Mouse (Mus musculus): Measurements from ENCODE around the gene Sgms1.
A peak's percentile ranks its signal among the peaks of the same experiment; 100 is the strongest.

Gene Sgms1

DNA sequence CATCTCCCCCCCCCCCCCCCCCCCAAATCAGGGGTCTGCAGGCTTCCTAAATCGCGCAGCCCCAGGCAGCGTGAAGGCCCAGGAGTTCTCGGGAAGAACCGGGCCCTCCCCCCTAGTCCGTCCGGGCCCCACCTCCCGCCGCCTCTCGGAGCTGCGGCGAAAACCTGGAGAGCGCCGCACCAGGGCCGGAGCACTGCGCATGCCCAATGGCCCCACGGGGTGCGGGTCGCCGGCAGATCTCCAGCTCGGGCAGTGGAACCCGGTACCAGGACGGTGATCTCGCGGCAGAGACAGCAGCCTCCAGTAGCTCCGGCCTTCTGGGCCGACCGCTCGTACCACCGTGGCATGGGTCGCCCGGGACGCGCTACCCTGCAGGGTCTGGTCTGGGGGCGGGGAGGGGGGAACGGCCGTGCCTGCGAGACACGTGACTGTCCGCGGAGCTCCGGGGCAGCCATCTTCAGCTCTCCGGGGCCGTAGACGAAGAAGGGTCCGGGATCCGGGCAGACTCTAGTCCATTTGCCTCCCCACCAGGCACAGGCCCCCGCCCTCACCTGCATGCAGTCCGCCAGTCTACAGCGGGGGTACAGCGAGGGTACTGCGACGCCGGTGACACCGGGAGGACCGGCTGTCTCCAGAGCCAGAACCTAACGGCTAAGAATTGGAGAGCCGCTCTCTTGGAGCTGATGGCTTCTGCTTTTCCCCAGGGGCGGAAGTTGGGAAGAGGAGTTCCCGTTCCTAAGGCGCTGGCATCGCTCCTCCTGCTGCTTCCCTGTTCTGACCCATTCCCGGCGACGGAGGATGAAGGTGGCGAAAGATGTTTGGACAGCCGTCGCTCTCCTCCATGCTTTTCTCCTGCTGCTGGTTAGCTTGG lies at the start of gene Sgms1:
TSS of gene Sgms1 (minus strand) at position 714 of the 871 bp plus-strand sequence.
- DNase-seq, result peak; percentile 92

DNA sequence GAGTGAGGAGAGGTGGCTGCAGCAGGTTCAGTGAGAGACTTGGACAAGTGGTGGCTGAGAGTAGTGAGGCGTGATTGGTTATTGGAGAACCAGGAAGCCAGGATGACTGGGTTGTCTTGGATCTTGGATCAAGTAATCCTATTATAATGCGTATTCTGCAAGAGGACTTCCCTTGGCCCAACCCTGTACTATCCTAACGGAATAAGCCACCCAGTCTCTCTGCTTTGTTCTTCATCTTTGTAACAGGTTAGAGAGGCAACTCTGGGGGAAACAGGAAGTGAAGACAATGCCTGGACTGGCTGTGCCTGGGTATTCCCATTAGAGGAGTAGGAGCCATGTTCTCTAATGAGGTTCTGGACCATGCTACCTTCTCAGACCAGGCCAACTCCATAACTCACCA lies 36.3 kb upstream of the Sgms1 start:
- DNase-seq, result no peak

DNA sequence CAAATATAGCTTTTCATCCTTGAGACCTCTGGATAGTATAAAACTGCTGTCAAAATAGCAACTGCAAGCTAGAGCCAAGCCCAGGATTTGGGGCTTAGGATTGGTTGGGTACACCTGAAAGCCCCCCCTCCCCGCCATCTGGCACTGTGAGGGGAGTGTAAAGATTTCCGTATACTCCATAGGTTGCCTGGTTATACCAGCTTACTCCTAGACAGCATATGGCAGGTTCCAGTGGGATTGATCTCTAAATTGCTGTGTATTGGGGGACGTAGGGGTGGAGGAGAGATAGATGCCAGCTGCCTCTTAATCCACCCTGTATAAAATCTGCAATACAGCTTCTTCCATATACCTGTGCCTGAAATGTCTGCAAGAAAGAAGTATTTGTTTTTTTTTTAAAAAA lies 35.2 kb upstream of the Sgms1 start:
- no peak for DNase-seq

DNA sequence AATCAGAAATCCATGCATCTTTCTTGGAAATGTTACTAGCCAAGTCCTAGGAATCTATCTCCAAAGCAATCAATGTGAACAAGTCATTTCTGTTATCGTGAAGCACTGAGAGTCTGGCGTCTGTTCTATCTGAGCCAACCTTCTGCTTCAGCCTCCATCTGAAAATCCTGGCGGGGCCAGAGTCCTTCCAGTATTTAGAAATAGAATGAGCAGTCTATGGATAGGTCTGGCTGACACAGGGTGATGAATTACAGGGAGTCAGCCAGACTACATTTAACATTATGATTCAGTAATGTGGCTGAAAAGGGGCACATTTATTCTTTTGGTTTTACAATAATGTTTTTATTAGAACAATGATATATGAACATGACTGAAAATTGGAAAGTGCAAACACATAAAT lies 29.6 kb upstream of the Sgms1 start:
- no peak for DNase-seq

DNA sequence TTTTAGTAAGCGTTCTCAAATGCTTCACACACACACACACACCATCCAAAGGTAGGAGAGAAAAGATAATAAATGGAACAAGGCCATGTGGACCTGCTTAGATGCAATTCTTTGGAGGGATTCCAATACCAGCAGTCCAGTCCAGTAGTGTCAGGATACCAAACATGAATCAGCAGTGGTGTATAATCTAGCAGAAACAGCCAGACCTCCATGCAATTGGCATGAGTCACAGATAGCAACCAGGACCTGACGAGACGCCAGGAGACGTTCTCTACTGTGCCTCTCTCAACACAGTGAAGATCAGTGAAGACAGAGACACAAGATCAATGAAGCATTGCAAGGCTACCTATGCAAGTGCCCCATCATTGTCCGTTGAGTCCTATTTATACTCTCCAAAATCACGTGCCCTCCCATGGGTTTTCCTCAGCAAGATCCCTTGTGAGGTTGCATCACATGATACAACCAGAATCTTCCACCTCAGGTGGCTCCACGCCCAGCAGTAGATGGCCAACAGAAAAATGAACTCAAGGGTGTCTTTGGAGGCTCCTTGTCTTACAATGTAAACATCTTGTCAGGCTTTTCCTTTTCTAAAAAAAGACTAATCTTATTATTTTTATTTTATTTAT lies 27.3 kb upstream of the Sgms1 start:
- DNase-seq, result no peak

DNA sequence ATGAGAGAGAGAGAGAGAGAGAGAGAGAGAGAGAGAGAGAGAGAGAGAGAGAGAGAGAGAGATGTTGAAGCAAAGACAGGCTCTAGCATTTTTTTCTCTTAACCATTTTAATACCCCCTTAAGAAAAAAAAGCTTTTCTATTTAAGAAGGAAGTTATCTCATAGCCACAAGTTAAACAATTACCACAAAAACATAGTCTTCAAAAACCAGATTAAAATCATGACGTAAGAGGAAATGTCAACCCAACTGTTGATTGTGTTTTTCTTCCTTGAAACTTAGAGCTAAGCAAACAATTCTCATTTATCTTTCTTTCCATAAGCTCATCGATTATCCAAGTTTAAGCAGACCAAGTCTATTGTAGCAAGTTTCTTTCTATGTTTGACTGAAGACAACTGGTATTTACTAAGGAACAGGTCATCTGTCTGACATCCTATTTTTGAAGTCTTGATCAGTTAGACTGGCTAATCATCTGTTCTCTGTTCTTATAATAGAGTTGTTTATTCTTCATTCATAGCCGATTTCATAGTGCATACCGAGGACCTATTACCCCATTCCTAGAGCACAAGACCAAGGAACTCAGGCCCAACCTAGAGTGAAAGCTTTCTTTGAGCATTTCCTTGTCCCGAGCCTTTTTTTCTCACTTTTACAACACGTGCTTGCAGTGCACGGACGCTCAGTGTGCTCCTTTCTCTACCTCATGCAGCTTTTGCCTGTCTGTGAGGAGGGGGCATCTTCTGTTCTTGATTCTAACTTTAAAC lies 20.3 kb upstream of the Sgms1 start:
- no peak for DNase-seq

DNA sequence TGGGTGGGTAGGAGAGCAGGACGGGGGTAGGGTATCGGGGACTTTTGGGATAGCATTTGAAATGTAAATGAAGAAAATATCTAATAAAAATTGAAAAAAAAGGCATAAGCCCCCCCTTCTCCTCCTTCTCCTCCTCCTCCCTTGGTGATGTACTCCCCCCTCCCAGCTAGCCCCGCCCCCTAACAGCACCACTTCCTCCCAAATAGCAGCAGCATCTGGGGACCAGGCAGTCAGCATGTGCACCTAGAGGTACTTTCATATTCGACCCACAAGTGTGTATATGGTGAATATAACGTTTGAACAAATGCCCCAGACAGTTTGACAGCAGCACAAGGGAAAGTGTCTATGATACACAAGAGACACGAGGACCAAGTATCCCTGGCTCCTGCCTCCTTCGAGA lies 17.2 kb upstream of the Sgms1 start:
- no peak for DNase-seq

DNA sequence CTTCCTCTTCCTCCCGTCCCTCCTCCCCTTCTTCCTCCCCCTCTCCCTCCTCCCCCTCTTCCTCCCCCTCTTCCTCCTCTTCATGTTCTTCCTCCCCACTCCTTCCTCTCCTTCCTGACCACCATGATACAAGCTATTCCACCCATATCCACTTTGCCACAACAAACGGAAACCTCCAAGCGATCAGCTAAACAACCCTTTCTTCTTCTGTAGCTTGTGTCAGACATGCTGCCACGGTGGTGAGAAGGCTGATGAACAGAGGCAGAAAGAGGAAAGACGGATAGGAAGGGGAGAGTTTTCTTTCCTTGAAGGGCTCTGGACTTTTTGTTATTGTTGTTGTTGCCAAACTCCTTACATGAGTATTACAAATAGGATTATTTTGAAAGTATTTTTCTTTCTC lies 14.9 kb upstream of the Sgms1 start:
- DNase-seq, result no peak

DNA sequence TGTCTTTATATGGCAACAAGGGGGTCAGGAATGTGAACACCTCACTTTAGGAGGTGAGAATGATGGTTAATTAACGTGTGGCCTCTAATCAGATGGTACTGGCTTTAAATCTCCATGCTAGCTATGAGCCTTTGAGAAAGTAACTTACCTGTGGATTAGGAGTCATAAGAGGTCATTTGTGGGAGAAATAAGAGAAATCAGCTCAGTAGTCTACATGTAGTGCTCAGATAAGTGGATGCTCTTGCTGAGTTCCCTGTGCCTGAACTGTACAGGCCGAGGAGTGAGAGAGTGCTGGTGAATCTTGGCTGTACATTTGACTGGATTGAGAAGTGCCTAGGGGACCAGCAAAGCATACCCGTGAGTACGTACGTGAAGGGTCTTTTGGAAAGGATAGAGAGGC lies 14.3 kb upstream of the Sgms1 start:
- no peak for DNase-seq

DNA sequence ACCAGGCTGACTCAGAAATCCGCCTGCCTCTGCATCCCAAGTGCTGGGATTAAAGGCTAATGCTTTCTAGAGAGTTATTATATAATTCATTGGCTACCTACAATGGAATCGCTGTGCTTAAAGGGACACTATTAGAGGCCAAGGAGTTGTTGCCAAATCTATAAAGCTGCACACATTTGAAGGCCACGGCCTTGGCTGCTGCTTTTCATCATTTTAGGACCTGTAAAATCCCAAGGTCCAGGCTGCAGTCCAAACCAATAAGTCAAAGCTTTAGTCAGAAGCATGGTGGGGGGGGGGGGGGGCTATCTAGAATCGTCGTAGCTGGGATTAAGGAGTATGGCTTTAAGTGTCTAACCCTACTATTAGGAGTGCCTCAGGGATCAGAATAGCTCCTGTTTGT lies 9.0 kb upstream of the Sgms1 start:
- DNase-seq, result no peak

DNA sequence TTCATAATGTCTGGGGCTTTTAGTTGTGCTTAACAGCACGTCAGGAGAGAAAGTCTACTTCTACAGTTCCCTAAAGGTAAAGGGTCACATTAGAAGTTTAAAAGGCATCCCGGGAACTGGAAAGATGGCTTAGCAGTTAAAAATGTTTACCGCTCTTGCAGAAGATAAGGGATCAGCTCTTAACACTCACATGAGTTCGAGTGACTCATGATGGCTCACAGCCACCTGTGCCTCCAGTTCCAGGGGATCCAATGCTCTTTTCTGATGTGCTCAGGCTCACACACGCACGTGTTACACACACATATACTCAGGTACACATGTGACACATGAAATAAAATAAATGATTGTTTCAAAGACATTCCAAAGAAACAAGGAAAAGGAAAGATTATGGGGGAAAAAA lies 6.8 kb upstream of the Sgms1 start:
- DNase-seq, result no peak

DNA sequence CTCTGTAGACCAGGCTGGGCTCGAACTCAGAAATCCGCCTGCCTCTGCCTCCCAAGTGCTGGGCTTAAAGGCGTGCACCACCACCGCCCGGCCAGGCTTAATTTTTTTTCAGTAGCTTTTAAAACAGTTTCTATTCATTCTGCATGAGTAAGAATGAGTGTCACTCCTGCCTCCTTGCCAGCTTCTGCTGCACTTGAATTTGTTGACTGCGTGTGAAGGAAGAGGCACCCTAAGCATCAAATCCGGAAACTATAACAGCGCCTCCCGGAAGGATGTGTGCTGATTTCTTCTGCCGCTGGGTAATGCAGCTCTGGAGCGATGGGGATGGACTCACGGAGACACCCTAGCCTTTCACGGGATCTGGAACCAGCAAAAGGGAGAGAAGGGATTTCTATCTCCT lies 5.3 kb upstream of the Sgms1 start:
- no peak for DNase-seq

DNA sequence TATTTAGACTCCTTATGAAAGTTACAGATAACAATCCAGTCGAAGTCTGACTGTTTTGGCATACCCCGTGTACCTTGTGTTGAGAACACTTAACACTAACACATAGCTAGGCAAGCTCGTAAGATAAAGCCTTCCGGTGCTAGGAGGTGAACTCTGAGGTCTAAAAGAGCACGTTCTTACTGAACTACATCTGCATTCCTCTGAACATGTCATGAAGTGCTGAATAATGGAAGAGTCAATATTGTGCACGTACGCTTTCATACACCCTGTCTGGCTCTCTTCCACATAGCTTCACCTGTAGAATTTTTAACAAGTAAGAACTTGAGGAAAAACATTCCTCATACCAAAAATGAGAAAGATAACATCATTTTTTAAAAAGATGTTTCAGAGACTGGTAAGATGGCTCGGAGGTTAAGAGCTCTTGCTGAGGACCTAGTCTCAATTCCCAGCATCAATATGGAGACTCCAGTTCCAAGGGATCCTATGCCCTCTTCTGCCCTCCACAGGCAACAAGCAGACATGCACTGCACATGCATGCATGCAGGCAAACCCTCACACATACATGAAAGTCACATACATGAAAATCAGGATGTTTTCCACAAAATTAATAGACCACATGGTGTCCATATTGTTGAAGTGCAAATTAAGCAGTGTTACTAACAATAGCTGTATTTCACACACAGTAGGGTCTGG lies 4.4 kb upstream of the Sgms1 start:
- no peak for DNase-seq

DNA sequence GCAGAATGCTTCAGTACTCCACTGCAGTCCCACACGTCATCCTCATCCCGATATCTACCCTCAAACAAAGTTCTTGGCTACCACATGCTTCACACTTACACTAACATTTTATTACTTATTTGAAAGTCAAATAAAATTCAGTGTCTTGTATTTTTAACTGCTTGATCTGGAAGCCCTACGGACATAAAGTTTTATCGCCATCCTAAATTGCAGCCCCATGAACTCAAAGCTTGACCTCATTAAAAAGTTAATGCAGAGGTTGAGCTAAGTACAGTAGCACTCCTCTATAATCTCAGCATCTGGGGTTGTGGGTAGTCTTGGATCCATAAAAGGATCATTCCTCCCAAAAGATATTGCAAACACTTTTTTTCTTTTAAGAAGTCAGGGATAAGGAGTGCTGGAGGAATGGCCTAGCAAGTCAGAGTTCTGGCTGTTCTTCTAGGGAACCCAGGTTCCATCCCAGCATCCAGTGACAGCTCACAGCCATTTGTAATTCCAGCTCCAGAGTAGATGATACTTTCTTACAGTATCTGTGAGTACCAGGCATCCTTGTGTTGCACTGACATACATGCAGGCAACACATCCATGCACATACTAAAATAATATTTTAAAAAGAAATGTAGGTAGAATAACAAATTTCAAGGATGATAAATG lies 3.7 kb upstream of the Sgms1 start:
- no peak for DNase-seq

DNA sequence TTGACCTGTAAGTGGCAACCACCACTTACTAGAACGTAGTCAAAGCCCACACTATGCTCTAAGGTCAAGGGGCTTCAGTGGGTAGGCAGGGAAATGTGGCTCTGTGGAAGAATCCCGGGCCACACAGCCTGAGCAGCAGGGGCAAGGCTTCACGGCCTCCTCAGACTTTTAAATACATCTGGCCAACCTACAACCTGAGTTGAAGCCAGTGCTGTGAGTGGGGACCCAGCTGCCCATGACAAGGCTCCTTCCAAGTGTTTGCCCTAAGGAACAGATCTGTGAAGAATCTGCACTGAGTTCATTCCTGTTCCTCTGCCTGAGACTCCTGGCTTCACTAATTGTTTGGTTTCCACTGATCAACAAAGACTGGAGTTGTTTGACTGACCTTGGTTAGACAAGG lies 1.9 kb upstream of the Sgms1 start:
- DNase-seq, result no peak

DNA sequence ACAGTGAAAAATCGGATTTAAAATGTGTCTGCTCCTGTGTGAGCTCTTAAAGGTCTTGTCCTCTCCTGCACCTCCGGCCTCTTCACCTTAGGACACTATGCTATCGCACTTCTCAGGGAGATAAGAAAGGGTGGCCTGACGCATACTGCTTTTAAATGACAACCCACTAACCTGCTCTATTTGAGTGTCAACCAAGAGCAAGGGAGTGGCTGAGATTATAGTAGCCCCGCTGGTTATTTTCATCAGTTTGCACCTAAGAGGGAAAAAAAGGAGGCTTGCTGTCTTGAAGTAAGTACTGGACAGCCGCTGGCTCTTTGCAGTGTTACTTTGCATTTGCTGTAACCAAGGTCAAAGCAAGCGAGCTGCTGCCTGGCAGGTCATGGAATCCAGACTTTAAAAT lies 602 bp upstream of the Sgms1 start:
- no peak for DNase-seq

DNA sequence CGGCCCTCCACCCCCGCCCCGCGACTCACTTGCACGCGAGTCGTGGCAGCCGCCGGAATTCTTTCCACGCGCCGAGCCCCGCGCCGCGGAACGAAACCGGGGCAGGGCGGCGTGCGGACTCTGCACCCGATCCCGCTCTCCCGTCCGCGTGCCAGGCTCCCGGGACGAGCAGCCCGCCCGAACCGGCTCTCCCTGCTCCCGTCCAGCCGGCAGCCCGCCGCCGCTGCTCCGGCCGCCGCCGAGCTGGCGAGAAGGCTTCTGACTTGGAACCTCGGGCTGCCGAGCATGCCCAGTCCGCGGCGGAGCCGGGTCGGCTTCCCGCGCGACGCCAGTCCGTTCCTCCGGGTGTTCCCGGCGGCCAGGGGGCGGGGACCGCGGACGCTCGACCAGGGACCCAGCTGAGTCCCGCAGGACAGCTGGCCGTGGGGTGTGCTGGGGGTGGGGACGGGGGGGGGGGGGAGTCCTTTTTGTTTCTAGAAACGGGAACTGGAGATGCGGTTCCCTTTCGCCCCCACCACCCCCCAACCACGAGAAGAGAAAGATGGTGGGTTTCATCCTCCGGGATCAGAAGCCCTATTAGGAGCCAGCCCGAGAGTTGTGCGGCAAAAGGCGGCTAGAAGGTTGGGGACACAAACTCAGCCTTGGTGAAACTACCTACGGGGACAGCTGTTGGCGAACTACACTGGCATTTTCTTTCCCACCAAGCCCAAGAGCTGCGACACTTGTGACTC lies 1.2 kb downstream of the Sgms1 start:
- DNase-seq, result peak; percentile 91

DNA sequence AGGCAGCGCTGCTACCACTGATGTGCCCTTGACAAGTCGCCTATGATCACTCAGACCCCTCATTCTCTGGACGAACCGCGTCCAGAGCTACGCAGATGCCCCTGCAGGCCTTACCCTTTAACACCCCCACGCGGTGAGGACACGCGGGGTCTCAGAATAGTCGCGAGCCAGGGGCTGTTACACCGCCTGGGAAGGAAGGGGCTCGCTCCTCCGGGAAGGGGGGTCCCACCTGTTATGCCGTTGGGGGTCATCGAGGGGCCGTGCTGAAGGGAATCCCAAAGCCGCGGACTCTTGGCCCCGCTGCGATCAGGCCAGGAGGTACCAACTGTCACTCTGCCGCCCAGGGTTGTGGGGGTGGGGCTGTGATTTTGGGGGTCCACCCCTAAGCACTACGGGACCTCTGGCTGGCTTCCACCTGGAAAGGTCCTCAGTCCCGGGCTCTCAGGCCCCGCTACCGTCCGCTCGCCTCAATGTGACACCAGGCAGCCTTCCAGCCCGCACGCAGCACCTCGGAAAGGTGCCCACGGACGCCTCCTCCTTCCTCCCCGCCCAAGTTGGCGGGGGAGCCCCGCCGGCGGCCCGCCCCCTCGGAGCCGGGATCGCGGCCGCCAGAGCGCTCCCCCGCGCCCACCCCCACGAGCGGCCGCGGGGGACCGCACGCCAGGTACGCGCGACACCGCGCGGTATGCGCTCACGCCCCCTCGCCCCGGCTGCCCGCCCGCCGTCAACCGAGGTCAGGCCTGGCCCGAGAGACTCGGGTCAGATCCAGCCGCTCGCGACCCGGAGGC lies 1.9 kb downstream of the Sgms1 start:
- DNase-seq, result peak; percentile 79

DNA sequence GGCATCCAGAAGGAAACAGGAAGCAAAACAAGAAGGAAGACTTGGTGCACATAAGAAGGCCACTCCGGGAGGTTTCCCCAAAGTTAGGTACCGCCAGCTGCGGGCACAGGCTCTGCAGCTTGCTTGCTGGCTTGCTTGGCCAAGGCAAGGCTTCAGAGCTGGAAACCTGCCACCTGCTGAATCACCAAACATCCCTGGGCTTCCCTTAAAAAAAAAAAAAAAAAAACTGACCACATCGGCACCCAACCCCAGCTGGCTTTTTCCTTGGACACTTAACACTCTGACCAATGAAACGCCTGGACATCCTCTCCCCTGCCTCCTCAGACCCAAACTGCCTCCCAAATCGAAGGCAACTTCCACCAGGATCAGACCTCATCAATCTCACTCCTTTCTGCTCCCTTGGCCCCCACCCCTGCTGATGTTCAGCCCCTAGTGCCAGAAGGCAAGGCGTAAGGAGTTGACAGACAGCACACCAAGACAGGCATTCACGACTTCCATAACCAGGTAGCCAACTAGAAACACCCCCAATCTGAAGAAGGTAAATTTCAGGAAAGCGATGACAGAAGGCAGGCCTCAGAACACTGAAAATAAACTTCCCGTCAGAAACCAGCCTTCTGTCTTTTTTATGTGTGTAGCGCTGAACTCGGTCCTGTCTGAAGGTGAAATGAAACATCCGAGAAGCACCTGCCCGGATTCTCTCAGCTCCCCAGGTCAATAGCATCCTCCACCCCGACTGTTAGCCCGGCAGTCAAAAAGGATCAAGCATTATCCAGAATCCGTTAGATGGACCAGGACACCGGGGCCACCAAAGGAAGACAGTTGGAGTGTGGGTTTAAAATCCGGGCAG lies 2.7 kb downstream of the Sgms1 start:
- peak; percentile 57 for DNase-seq

DNA sequence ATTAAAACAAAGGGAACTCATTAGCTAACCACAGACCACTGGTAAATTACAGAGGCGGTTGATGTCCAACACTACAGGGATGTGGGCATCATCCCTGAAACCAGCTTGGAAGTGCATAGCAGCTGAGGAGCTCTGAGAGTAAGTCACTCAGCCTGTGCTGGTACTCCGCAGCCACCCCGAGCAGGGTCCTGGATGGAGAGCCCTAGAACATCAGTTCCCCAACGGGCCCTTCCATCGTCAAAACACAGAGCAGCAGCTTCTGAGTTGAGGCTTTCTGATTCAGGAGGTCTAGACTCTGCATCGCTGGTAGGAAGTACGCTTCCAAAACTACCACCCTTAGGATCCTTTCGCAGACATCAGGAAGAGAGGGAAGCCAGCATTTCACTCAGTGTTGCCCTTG lies 5.8 kb downstream of the Sgms1 start:
- no peak for DNase-seq
